Mouse (Mus musculus) adrenal gland, postnatal 14 days (tissue): Measurements from ENCODE around the gene Rnf123. TPM values are rescaled to one million over a fixed set of nuclear protein-coding genes. Genes with fewer than 3 reads are reported as not detected.
"Not testable (repeated sequence)": the region's sequence is repeated elsewhere in the genome, so short reads cannot be mapped to it uniquely, and the experiment has no call there.

Experiments used
- DNase-seq: peaks from one replicate; pipeline ENCODE4 v3.0.0; 2021; ENCODE audit warnings: mixed read lengths
- microRNA-seq, 2 experiments: library from miRNA; unstranded; fragments of <30 nt; microRNA quantifications; one replicate each; pipeline ENCODE4 v1.2.0; 2021
- total RNA-seq: library from RNA; stranded (reverse); gene quantifications from 2 replicates; pipeline ENCODE4 v1.2.3, GENCODE M21; 2021

The Rnf123 gene
- total RNA-seq, 1 experiment from 2014 or later = 66.6 TPM

DNA sequence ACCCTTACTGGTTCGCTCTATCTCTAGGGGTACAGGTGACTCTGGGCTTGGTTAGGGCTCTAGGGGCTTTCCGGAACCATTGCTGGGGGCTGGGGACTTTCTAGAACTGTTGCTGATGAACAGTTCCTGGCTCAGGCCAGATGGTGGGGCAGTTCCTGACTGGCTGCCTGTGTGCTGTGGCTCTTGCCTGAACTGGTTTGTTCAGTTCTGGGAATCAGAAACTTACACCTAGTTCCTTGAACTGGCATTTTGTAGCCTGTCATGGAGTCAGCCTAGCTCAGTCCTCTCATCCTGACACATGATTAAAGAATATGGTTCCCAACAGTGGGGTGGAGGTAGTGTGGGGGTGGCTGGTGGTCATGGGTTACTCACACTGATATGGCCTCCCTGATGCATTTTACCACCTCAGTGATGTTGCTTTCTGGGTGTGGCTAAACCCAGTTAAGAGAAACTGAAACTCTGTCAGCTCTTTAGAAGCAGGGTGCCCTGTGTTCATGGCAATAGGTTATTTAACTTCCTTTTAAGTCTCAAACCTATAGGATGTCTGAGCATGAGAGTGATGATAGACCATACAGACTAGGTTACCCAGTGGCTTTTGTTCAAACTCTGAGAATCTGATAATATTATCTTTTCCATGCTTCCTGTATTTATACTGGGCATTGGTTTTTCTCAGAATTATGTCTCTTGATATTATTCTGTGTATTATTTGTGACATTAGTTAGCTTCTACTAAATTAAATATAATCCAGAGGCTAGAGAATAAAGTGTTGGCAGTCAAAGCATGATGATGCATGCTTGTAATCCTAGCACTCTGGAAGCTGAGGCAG lies 47.6 kb downstream of the Rnf123 start:
- DNase-seq = no peak

DNA sequence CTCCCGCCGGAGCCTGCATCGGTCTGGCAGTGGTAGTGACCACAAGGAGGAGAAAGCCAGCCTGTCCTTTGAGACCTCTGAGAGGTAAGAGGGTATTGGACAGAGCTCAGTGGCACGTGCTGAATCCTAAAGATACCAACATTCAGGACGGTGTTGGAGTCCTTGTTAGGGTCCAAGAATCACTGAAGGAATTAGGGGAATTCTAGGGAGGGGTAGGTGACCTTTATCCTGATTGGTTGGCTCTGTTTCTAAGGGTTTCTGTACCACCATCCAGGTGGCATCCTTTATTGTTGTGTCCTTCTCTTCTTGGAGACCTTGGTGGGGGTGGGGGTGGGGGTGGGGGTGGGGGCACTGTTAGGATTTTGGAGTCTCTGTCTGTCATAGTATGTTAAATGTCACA lies 51.0 kb downstream of the Rnf123 start:
- no peak for DNase-seq

DNA sequence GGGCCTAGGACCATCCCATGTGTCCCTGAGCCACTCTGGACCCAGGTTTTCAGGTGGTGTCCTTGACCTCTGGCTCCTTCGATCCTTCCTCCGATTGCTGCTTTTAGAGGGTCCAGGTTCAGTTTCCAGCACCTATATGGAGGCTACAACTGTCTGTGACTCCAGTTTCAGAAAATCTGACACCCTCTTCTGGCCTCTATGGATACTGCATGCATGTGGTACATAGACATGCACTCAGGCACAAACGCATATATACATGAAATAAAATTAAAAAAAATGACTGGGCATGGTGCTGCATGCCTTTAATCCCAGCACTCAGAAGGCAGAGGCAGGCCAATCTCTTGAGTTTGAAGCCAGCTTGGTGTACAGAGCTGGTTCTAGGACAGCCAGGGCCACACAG lies 55.3 kb downstream of the Rnf123 start:
- no peak for DNase-seq

DNA sequence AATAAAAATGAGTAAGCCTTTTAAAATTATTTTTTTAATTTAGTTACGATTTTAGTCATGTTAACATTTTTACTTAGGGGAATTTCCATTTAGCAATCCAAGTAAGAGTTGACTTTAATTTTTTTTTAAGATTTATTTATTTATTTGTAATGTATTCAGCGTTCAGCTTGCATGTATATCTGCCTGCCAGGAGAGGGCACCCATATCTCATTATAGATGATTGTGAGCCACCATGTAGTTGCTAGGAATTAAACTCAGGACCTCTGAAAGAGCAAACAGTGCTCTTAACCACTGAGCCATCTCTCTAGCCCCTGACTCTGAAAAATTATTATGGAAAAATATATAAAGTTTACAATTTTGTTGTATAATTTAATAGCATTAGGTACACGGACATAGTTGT lies 56.6 kb downstream of the Rnf123 start:
- DNase-seq = no peak

DNA sequence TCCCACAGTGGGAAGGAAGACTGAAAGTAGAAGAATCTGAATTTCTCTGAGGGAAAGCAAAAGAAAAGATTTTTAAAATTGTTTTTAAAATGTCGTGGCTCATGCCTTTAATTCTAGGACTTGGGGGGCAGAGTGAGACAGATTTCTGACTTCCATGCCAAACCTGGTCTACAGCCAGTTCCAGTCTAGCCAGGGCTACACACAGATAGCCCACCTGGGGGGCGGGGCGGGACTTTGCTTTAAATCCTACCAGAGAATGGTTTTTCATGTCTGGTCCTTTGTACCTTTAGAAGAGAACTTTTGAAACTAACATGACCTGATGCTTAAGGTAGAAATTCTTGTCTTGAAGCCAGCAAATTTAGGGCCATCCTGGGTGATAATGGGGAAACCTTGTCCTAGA lies 59.9 kb downstream of the Rnf123 start:
- DNase-seq = no peak

DNA sequence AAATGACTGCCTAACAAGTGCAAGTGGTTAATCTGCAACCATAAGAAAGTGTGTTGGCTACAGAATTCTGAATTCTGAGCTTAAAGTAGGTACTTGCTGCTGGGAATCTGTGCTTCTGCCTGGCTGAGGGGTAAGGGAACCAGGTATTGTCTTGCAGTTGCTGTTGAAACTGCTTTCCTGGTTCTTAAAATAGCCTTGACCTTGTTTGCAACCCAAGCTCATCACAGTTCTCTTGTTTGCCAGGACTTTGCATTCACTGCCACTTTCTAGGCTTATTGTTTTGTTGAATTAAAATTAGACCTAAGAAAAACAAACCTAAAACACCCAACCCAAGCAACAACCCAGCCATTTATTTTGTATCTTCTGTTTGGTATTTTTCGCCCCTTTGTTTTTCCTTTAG lies 62.4 kb downstream of the Rnf123 start:
- DNase-seq = no peak

DNA sequence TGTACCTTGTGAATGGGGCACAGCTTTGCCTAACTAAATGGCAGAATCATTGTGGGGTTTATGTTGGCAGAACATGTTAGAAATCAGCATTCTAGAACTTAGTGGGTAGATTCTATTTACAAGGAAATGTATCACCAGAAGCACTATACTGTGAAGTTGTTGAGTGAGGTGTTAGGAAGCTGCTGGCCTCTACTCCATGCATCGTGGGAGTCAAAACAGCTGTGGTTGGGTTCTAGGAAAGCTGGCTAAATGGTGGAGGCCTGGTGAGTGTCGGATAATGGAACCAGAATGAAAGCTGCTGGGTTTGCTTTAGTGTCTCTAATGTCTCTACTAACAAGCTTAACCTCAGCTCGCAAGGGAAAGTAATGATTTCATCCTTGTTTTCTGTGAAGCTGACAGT lies 66.0 kb downstream of the Rnf123 start:
- DNase-seq = no peak

DNA sequence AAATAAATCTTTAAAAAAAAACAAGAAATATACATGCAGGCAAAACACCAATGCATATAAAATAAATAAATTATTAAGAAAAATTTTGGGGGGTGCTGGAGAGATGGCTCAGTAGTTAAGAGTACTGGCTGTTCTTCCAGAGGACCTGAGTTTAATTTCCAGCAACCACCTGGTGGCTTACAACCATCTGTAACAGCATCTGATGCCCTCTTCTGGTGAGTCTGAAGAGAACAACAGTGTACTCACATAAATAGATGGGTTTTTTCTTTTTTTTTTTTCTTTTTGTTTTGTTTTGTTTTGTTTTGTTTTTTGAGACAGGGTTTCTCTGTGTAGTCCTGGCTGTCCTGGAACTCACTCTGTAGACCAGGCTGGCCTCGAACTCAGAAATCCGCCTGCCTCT lies 69.6 kb downstream of the Rnf123 start:
- DNase-seq = not testable (repeated sequence)

DNA sequence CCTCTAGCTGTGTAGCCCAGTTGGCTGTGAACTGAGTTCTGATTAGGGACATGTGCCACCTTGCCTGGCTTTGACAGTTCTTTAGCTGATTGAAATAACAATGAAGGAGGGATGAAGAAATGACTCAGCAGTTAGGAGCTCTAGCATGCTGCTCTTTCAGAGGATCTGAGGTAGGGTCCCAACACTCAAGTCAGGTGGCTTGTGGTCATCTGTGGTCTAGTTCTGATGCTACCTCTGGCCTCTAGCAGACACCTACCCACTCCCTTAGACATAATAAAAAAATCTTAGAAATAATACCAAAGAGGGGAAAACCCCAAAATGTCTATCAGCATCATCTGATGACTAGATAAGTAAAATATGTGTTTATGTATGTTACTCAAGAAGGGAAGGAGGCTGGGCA lies 72.8 kb downstream of the Rnf123 start:
- DNase-seq = no peak

DNA sequence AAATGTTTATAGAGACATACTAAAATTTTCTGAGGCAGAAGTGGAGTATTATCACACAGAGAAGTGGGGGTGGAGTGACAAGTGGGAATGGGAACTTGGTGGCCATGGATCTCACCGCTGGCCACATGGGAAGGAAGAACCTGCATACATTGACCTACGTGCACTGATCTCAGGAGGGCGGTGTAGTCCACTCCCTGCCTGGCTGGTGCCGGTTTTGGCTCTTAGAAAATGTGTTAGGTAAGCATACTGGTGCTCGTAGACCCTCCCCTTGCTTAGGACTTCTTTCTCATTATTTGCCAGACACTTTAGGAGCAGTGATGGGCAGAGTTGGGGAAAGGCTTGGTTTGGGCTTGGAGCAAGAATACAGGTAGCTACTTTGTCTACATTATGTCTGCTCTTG lies 75.1 kb downstream of the Rnf123 start:
- DNase-seq = no peak

DNA sequence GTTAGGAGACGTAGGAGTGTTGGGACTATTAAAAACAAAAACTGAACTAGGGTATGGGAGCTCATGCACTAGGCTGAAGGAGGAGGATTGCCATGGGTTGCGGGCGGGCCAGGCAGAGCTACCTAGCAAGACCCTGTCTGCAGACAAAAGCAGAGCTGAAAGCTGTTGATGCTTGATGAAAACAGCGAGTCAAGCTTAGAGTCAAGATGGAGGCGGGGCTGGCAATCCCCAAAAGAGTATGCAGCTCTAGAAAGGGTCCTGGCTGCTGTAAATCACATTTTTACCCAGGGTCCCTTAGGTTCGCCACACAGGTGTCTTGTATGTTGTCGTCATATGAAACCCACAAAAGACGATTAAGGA lies 79.6 kb downstream of the Rnf123 start:
- DNase-seq = peak; percentile 16

DNA sequence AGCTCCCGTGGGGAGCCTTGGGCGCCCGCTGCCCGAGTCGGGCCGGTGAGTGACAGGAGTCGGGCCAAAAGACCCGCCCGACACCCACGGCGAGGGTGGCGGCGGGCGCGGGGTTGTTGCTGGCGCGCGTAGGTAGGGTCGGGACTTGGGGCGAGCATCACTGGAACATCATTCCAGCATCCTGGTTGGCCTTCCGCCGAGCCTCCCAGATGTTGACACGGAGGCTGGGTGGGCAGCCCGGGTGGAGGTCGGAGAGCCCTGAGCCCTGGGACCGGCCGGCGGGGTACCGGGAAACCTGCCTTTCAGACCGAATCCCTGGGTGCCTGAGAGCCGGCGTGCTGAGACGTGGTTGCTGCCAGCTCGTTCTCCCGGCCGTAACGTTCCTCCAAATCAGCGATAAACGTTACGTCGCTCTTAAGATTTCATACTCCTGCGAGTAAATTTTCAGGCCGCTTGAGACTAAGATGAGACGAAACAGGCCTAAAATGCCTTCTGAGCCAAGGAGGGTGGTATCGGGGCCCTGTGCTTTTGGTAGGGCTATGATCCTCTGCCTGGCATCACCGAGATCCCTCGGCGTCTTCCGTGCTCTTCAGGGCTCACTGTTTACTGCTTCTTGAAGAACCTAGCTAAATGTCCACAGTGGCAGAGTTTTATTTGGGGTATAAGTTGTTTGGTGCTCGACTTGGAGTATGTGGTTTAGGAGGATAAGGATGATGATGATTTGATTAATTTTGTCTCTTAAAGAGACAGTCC lies 80.2 kb downstream of the Rnf123 start:
- no peak for DNase-seq

DNA sequence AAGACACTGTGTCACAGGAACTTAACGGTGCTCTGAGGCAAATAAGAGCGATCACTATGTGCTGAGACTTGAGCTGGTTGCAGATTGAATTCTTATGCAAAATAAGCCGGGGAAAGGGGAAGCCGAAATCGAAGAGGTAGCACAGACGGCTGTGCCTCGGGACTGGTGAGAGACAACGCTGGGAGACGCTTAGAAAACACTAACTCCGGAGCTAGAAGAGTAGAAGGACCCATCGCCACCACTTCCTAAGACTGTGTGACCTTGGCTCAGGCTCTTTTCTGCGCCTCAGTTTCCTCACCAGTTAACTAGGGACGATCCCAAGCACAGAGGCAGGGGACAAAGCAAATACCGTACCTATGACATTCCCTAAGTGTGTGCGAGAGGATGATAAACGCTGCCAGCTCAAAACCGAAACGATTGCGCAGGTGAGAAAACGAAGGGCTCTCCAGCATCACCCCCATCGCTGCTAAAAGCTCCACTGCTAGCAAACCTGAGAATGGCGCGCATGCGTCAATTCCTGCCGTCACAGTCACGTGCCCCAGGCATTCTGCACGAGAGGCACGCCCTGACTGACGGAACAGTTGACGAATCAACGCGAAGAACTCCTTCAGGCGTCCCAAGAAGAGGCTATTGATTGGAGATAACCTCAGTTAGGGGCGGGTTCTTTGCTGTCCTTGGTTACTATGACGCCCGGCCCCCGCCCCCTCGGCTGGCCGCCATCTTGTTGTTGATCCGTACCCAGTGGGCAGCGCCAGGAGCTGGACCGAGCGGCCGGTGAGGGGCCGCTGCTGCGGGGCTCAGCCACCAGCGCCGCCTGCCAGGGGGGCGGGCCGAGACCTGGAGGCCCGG lies 81.0 kb downstream of the Rnf123 start, which contains the start of gene Ip6k1:
Gene Ip6k1 (plus strand): TSS at position 580 of the 849 bp plus-strand sequence.
- peak; percentile 100 for DNase-seq

Small RNA genes within 50 kb of the gene (microRNA-seq; reads per million reads assigned to microRNA genes)
- gene Gm47303 = 0 reads per million in 2 experiments
- 0 reads per million in 2 experiments for gene Mir7088

Other genes with a start within 250 kb of the Rnf123 start
- gene Rbm6, start 210.1 kb downstream of the Rnf123 start, total RNA-seq = 49.8 and 61.4 TPM in 2 replicates
- gene Mon1a, start 195.2 kb downstream of the Rnf123 start, total RNA-seq = 12.3 and 14.0 TPM in 2 replicates
- 5.0 and 8.7 TPM in 2 replicates for gene Mst1r, start 176.5 kb downstream of the Rnf123 start, total RNA-seq
- gene Actl11, start 154.9 kb downstream of the Rnf123 start, total RNA-seq = not detected in 2 replicates
- 1.3 and 2.3 TPM in 2 replicates for gene Camkv, start 147.7 kb downstream of the Rnf123 start, total RNA-seq
- 3.7 and 5.7 TPM in 2 replicates for gene Traip, start 133.2 kb downstream of the Rnf123 start, total RNA-seq
- gene Uba7, start 107.8 kb downstream of the Rnf123 start, total RNA-seq = 15.2 and 20.9 TPM in 2 replicates
- gene Gm20661, start 100.3 kb downstream of the Rnf123 start, total RNA-seq = 0.52 and 0.90 TPM in 2 replicates
- gene Inka1, start 97.5 kb downstream of the Rnf123 start, total RNA-seq = 12.5 and 15.3 TPM in 2 replicates
- 1.1 and 3.2 TPM in 2 replicates for gene Cdhr4, start 90.8 kb downstream of the Rnf123 start, total RNA-seq
- 0.19 TPM in 1 of 2 replicates, not detected in the other for gene Gm20662, start 87.0 kb downstream of the Rnf123 start, total RNA-seq
- 92.7 and 106 TPM in 2 replicates for gene Ip6k1, start 80.8 kb downstream of the Rnf123 start, total RNA-seq
- gene Gmppb, start 34.1 kb downstream of the Rnf123 start, total RNA-seq = 20.2 and 20.9 TPM in 2 replicates
- gene Amigo3, start 30.2 kb downstream of the Rnf123 start, total RNA-seq = 4.1 and 4.4 TPM in 2 replicates
- gene Mst1, start 2.9 kb downstream of the Rnf123 start, total RNA-seq = 1.4 and 20.2 TPM in 2 replicates
- 76.2 and 76.5 TPM in 2 replicates for gene Apeh, start 11.3 kb upstream of the Rnf123 start, total RNA-seq
- gene Bsn, start 107.0 kb upstream of the Rnf123 start, total RNA-seq = 2.9 TPM in 2 replicates
- gene Dag1, start 180.6 kb upstream of the Rnf123 start, total RNA-seq = 156 and 176 TPM in 2 replicates
- 16.9 and 21.2 TPM in 2 replicates for gene Nicn1, start 207.1 kb upstream of the Rnf123 start, total RNA-seq
- gene Amt, start 213.5 kb upstream of the Rnf123 start, total RNA-seq = 6.8 and 13.2 TPM in 2 replicates
- gene Rhoa, start 222.8 kb upstream of the Rnf123 start, total RNA-seq = 359 and 362 TPM in 2 replicates
- 30.4 and 34.1 TPM in 2 replicates for gene Tcta, start 222.8 kb upstream of the Rnf123 start, total RNA-seq